Mouse (Mus musculus) layer of hippocampus, adult 6 months (tissue): Measurements from ENCODE around the gene Coq6. TPM values are rescaled to one million over a fixed set of nuclear protein-coding genes. Genes with fewer than 3 reads are reported as not detected.

Experiments used
- long read RNA-seq, 2 experiments: library from polyadenylated mRNA; unstranded; transcript quantifications; one replicate each; pipeline ENCODE4 v2.0.0; 2019 to 2020
- polyA plus RNA-seq: library from polyadenylated mRNA; unstranded; fragments of <200 nt; fragmentation: Nextera tagmentation; gene quantifications from 2 replicates; pipeline ENCODE4 v1.2.3, GENCODE M21; 2021

Coq6 gene
- polyA plus RNA-seq = 22.0 and 22.8 TPM in 2 replicates
- long read RNA-seq, experiment 1, transcript Coq6-201 (12 exons, 1,602 nt) = major isoform, 43 of 52 reads
- long read RNA-seq, experiment 1, partial matches to known transcripts = 1 of 52 reads
- long read RNA-seq, experiment 1, other reads (novel, unspliced or antisense) = 5 of 52 reads
- long read RNA-seq, experiment 2, transcript Coq6-201 (12 exons, 1,602 nt) = major isoform, 95 of 123 reads
- long read RNA-seq, experiment 2, partial matches to known transcripts = 1 of 123 reads
- long read RNA-seq, experiment 2, other reads (novel, unspliced or antisense) = 23 of 123 reads

DNA sequence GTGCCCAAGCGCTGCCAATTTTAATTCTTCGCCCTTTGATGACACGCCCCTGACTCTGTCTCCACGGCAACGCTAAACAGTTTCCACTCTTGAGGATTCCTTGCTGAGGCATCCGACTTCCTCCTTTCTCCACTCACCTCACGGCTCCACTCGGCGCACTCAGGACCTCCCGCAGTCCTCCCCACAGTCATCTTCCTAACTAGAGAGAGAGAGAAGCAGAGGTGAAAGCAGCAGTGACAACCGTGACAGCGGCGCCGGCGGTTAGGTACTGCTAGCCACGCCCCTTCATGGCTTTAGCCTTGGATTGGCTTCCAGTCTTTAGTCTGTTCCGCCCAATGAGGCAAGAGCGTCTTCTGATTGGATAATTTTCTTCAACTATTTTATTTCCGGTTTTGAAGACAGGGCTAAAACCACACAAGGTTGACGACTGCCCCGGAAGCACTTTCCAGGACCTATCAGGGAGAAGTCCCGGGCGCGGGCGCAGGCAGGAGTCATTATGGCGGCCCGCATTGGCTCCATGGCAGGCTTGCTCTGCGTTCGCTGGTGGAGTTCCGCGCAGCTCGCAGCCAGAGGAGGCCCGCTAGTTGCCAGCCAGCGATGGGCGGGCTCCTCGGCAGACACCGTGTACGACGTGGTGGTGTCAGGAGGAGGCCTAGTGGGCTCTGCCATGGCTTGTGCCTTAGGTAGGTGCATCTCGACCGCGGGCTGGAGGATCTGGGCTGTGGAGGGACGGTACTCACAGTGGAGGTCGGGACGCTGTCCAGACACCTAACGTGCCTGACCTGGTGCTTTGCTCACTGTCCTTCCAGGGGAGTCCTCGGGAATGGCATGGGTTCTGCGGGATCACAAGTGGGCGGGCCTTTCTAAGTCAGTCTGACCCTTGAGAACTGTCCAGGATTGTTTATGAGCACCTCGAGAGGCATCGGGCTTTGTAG lies at the start of gene Coq6, which contains the start of gene Fam161b:
TSS of gene Coq6 (plus strand) at position 103 of the 935 bp plus-strand sequence.
TSS of gene Fam161b (minus strand) at position 279 of the 935 bp plus-strand sequence.

DNA sequence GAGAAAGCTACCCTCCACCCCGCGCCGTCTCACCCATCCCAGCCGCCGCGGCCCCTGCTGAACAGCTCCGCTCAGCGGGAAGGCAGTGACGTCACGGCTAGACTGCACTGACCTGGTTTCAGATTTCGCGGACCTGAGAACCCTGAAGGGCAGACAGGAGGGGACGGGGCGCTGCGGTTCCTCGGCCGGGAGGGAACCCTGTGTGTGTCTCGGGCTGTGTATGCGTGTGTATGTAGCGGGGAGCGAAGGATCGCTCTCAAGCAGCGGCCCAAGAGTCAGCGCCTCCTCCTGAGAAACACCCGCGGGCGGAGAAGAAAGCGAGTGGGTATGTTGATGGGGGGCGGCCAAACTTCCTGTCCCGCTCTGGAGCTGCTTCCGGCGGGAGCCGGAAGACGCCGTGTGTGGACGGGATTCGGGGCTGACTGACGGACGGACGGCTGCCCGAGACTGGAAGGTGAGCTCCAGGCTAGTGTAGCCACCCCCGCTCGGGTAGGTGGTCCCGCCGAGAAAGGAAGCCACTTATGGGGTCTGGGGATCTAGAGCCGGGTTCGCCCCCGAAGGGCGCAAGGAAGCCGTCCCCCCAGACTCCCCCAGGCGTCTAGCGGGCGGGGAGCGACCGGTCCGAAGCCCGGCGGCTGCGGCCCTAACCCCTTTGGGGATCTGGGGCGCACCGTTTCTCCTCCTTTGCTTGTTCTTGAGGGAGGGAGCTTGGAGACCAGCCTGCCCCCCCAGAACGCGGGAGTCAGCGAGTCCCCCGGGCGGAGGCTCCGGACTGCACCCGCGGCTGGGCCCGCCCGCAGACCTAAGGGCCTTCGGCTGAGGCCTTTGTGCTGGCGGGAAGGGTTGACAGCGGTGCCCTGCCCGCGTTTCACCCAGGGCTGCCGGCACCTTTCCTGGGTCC lies 44.5 kb upstream of the Coq6 start, which contains the start of gene Zfp410:
TSS of gene Zfp410 (plus strand) at position 132 of the 901 bp plus-strand sequence.

DNA sequence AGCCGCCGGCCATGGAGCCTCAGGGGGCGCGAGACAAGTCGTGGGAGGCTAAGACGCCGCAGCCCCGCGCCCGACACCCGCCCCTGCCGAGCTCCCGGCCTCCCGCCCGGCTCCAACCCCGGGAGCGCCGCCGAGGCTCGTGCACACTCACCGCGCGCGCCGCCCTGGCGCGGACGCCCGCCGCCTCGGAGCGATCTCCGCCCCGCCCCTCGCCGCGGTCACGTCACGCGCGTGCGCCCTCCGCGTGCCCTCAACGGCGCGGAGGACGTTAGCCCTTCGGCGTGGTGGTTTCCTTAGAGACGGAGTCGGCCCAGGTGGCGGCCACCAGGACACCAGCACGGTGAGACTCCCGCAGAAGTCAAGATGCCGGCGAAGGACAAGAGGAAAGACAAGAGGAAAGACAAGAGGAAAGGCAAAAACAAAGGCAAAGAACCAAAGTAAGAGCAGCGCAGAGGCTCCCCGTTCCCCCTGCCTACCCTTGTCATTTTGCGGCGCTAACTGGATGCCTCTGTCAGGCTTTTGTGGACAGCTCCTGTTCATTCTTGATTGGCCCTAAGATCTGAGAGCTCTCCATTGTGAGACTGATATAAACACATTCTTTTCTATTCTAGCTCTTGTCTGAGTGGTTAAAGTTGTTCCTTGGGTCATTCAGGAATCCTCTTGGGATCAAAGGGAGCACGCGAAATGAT lies 47.5 kb downstream of the Coq6 start, which contains the start of the genes Entpd5 and Bbof1:
TSS of gene Entpd5 (minus strand) at position 211 of the 689 bp plus-strand sequence.
TSS of gene Bbof1 (plus strand) at position 253 of the 689 bp plus-strand sequence.

DNA sequence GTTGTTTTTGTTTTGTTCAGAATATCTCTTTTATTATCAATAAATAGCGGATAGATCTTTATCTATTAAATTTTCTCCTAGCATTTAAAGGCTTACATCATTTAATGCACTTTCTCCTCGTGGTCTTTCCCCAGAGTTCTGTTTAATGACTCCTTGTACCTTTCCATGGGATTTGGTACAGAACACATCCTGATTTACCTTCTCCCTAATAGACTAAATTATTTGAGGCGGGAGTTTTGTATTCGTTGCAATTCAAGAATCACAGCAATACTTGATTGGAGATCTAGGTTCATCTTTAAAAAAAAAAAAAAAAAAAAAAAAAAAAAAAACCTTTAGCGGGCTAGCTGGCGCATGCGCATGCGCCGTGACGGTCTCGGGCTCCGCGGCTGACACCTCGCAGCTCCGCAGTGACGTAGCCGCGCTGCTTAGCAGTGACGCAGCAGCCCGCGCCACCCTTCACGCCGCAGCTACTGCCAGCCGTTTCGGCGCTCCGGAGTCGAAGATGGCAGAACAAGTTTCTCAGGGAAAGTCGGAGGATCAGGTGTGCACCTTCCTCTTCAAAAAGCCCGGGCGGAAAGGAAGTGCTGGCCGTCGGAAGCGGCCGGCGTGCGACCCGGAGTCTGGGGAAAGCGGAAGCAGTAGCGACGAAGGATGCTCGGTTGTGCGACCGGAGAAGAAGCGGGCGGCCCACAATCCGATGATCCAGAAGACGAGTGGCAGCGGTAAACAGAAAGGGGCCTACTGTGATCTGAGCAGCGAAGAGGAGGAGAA lies 55.6 kb downstream of the Coq6 start, which contains the start of gene Rnf113a2:
TSS of gene Rnf113a2 (plus strand) at position 363 of the 771 bp plus-strand sequence.

Other genes with a start within 250 kb of the Coq6 start
- gene Dnal1, start 247.3 kb upstream of the Coq6 start, polyA plus RNA-seq = 20.4 and 21.2 TPM in 2 replicates
- gene Pnma1, start 213.2 kb upstream of the Coq6 start, polyA plus RNA-seq = 3.5 and 5.8 TPM in 2 replicates
- gene Elmsan1, start 142.8 kb upstream of the Coq6 start, polyA plus RNA-seq = 6.0 and 8.0 TPM in 2 replicates
- 22.2 and 35.4 TPM in 2 replicates for gene Ptgr2, start 76.4 kb upstream of the Coq6 start, polyA plus RNA-seq
- gene Zfp410, start 44.8 kb upstream of the Coq6 start, polyA plus RNA-seq = 20.4 and 21.8 TPM in 2 replicates
- 6.8 TPM in 2 replicates for gene Fam161b, start 176 bp downstream of the Coq6 start, polyA plus RNA-seq
- 10.9 and 13.0 TPM in 2 replicates for gene Entpd5, start 47.4 kb downstream of the Coq6 start, polyA plus RNA-seq
- 1.1 and 1.5 TPM in 2 replicates for gene Bbof1, start 47.4 kb downstream of the Coq6 start, polyA plus RNA-seq
- gene Rnf113a2, start 55.5 kb downstream of the Coq6 start, polyA plus RNA-seq = 18.2 and 19.2 TPM in 2 replicates
- gene Aldh6a1, start 89.3 kb downstream of the Coq6 start, polyA plus RNA-seq = 61.7 and 75.7 TPM in 2 replicates
- 39.6 and 39.7 TPM in 2 replicates for gene Lin52, start 89.8 kb downstream of the Coq6 start, polyA plus RNA-seq
- gene Vsx2, start 208.1 kb downstream of the Coq6 start, polyA plus RNA-seq = 0.06 TPM in 1 of 2 replicates, not detected in the other